Mouse (Mus musculus) testis, adult 2 months (tissue): ENCODE data around the gene Pim3. TPM values are rescaled to one million over a fixed set of nuclear protein-coding genes. Genes with fewer than 3 reads are reported as not detected.

Source experiments
- H3K27ac ChIP-seq: fragments of 200-500 bp; 2 replicates; pipeline ENCODE4 v1.5.1; 2012; ENCODE audit warnings: low read depth, low read length; ENCODE audit not compliant: control insufficient read depth, insufficient read depth
- H3K27me3 ChIP-seq: fragments of 200-500 bp; 2 replicates; pipeline ENCODE4 v1.6.1; 2012; ENCODE audit warnings: mild to moderate bottlenecking, low read length, moderate library complexity; ENCODE audit not compliant: control insufficient read depth, insufficient read depth
- H3K36me3 ChIP-seq: fragments of 200-500 bp; 2 replicates; pipeline ENCODE4 v1.6.1; 2012; ENCODE audit warnings: mild to moderate bottlenecking, low read length; ENCODE audit not compliant: control insufficient read depth, insufficient read depth
- H3K4me1 ChIP-seq: fragments of 200-500 bp; 2 replicates; pipeline ENCODE4 v1.6.1; 2012; ENCODE audit warnings: low read length; ENCODE audit not compliant: control insufficient read depth, insufficient read depth
- H3K4me3 ChIP-seq: fragments of 200-500 bp; 2 replicates; pipeline ENCODE4 v1.5.1; 2012; ENCODE audit warnings: low read depth, mild to moderate bottlenecking, low read length, moderate library complexity, mixed read lengths; ENCODE audit not compliant: control insufficient read depth
- CTCF ChIP-seq: fragments of 200-500 bp; IDR thresholded peaks from 2 replicates; pipeline ENCODE4 v1.5.1; 2012; ENCODE audit warnings: low read depth, mild to moderate bottlenecking, inconsistent platforms, low read length, moderate library complexity; ENCODE audit not compliant: control insufficient read depth, insufficient read depth, insufficient replicate concordance
- POLR2A ChIP-seq: fragments of 200-500 bp; IDR thresholded peaks from 2 replicates; pipeline ENCODE4 v1.6.1; 2012; ENCODE audit warnings: low read depth, mild to moderate bottlenecking, inconsistent platforms, low read length, moderate library complexity; ENCODE audit not compliant: control insufficient read depth
- polyA plus RNA-seq: library from polyadenylated mRNA; depleted of rRNA; stranded (reverse); fragments of >200 nt; gene quantifications from 2 replicates; pipeline ENCODE4 v1.2.3, GENCODE M21; 2012

Pim3 gene
- polyA plus RNA-seq, 1 experiment: 13.2 TPM

DNA sequence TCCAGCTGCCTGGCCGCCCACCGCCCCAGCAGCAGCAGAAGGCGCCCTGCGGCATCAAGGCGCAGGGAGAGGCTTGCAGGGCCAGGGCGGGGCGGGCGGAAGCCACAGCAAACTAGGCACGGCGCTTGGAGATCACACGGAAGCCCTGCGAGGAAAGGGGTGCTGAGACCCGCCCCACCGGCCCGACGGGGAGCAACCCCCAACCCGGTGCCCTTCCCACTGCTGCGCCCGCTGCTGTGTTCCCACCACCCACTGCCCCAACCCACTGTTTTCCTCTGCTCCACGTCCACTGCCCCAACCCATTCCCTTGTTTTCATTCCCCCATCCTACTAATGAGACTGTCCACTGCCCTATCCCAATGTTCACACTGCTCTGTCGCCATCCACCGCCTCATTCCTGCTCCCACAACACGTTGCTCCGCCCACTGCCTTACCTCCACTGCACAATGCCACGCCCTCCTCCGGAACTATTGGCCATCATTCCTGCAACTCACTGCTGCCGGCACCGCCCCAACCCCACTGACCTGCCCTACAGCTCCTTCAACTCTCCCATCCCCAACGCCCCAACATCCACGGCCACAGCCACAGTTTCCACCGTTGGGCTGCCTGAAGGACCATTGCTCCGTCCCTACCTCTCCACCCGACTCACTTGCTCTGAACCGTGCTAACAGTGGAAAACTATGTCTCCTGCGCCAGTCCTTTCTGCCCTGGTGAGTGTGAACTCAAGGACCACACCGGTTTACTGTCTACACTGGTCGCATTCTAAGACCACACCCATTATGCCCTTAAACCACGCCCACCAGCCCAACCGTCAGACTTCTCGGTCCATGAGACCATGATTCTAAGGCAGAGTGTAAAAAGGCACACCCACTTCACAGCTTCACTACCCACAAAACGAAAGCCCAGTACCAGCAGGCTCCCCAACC lies 29.0 kb downstream of the Pim3 start:
- TF ChIP-seq CTCF (no peak), POLR2A (peak; percentile 80; the same call in 1 of the 2 replicates)
- peak overlapping the region; percentile 99 for H3K27ac ChIP-seq
- no peaks in the 10 kb centered on the region for H3K27me3 ChIP-seq
- H3K36me3 ChIP-seq: no peaks in the 10 kb centered on the region
- H3K4me3 ChIP-seq: peak overlapping the region; percentile 83
- peaks cover 9% of the 10 kb centered on the region for H3K4me1 ChIP-seq

DNA sequence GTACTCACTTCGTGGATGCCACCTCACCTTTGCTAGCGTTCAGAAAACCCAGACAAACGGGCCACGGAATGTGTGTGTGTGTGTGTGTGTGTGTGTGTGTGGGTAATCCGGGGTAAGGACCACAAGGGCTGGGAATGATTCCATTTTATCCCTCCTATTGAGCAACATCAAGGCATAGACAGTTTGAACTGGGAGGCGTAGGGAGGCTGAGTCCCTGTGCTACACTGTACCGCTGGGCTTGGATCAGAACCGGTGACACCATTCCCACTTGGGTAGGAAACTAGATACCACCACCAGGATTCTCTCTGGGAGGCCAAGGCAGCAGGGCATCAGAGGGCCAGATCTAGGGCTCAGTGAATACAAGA lies 29.7 kb downstream of the Pim3 start:
- Histone ChIP-seq H3K4me3 (peak overlapping the region; percentile 83), H3K4me1 (peaks cover 9% of the 10 kb centered on the region), H3K27me3 (no peaks in the 10 kb centered on the region), H3K36me3 (no peaks in the 10 kb centered on the region), H3K27ac (peak overlapping the region; percentile 99)
- TF ChIP-seq POLR2A (no peak), CTCF (no peak)

GRCm38 (mm10) chr15:88892252-88892651 lies 30.3 kb downstream of the Pim3 start:
- peak overlapping the region; percentile 83 for H3K4me3 ChIP-seq
- no peaks in the 10 kb centered on the region for H3K27me3 ChIP-seq
- H3K27ac ChIP-seq: peak overlapping the region; percentile 99
- H3K36me3 ChIP-seq: no peaks in the 10 kb centered on the region
- TF ChIP-seq POLR2A: no peak
- TF ChIP-seq CTCF: no peak
- peaks cover 9% of the 10 kb centered on the region for H3K4me1 ChIP-seq

DNA sequence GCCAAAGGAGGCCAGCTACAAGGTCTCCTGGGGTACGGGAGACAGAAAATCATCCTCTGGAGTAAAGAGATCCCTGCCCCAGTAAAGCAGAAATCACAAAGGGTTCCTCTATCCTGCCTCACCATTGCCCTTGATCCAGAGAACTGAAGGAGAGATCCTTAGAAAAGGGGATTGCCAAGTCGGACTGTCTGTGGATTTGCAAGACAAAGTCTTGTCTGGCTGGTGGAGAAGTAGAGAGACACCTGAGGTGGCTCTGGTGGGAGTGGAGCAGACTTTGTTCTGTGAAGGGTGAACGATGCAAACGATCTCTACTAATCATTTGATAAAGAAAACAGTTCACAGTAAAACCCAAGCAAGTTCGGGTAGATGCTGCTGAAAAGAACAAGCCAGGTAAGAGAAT lies 30.9 kb downstream of the Pim3 start:
- Histone ChIP-seq H3K27ac (peak overlapping the region; percentile 99; the same call in 1 of the 2 replicates), H3K36me3 (no peaks in the 10 kb centered on the region), H3K27me3 (no peaks in the 10 kb centered on the region), H3K4me1 (peaks cover 9% of the 10 kb centered on the region), H3K4me3 (peak overlapping the region; percentile 83)
- TF ChIP-seq CTCF (no peak), POLR2A (no peak)

GRCm38 (mm10) chr15:88895119-88895518 lies 33.1 kb downstream of the Pim3 start:
- Histone ChIP-seq H3K27me3 (no peaks in the 10 kb centered on the region), H3K4me1 (peaks cover 9% of the 10 kb centered on the region), H3K36me3 (no peaks in the 10 kb centered on the region), H3K27ac (no peak overlapping the region), H3K4me3 (no peak overlapping the region)
- TF ChIP-seq CTCF (no peak), POLR2A (no peak)

DNA sequence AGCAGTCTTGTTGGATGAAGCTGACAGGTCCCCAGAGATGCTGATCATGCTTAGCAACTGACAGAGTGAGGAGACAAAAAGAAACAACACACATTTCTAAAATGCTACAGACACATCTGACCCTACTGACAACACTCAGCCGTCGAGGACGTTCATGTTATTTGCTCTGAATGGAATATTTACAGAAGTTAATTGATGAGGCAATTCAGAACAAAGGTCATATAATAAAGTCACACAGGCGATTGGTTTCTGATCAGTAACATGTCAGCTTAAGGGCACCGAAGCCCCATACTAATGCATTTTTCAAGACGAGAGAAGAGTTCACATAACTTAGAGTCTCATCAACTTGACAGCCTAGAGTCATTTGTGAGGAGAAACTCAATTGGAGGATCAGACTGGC lies 33.9 kb downstream of the Pim3 start:
- H3K36me3 ChIP-seq: no peaks in the 10 kb centered on the region
- no peak overlapping the region for H3K27ac ChIP-seq
- no peak overlapping the region for H3K4me3 ChIP-seq
- H3K27me3 ChIP-seq: no peaks in the 10 kb centered on the region
- H3K4me1 ChIP-seq: peaks cover 9% of the 10 kb centered on the region
- no peak for TF ChIP-seq CTCF
- TF ChIP-seq POLR2A: no peak

DNA sequence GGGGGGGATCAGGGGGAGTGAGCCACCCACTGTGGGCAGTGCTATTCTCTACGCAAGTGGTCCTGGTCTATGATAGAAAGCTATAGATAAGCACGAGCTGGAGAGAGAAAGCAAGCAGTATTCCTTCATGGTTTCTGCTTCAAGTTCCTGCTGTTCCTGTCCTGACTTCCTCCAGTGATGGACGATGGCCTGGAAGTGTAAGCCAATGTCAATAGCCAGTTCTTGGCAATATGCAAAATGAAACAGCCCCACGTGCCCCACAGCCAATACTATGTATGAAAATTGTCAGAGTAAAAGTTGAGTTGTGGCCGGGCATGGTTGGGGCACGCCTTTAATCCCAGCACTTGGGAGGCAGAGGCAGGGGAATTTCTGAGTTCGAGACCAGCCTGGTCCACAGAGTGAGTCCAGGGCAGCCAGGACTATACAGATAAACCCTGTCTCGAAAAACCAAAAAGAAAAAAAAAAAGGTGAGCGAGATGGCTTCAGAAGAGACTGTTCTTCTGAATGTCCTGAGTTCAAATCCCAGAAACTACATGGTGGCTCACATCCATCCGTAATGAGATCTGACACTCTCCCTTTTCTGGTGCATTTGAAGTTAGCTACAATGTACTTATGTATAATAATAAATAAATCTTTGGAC lies 34.5 kb downstream of the Pim3 start:
- no peak overlapping the region for H3K4me3 ChIP-seq
- H3K27ac ChIP-seq: no peak overlapping the region
- H3K4me1 ChIP-seq: peaks cover 7% of the 10 kb centered on the region
- TF ChIP-seq CTCF (no peak), POLR2A (no peak)
- H3K36me3 ChIP-seq: no peaks in the 10 kb centered on the region
- H3K27me3 ChIP-seq: no peaks in the 10 kb centered on the region
